Mouse (Mus musculus): ENCODE data around the gene Slc9a9.

DNA sequence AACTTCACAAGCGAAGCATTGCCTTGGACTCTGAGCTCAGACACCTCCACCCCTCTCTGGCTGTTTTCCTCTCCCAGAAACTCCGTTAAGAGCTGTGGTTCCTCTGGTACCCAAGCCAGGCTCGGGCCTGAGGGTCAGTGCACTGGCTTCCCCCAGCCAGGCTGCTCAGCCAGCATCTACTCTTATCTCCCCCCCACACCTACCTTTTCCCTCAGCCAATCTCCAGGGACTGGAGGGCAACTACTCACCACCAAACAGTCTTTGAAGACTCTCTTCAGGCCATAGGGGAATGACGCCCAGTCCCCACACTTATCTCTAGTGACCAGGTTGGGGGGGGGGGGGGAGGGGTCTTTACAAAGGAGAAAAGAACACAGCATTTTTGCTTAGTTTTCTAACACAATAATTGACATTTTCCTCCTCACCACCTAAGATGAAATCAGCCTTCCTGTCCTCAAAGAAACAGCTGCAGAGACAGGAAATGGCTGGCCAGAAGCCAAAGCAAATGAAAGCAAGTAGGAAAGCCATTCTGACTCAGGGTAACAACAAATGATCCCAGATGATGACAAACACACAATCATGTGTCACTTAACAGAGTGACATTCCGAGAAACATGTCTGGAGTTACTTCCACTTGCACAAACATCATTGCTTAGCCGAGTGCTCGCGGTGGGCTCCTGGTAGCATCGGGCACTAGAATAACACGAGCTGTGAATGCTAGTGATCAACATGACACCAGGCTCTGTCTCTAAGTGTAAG, 610.1 kb downstream of the Slc9a9 start:
- no peak for TF ChIP-seq CTCF (IDR thresholded peaks at IDR 0.05; ENCODE audit: control insufficient read depth, insufficient read depth, low read length)
- TF ChIP-seq POLR2A (IDR thresholded peaks at IDR 0.05; ENCODE audit: borderline replicate concordance, control insufficient read depth, low read depth, low read length) = no peak

Measured in bone marrow, adult 2 months (tissue).